Mouse (Mus musculus) left cerebral cortex, postnatal 4 days (tissue): ENCODE data around the gene Pigl. TPM values are rescaled to one million over a fixed set of nuclear protein-coding genes. Genes with fewer than 3 reads are reported as not detected.

Source experiments
- DNase-seq: peaks from one replicate; pipeline ENCODE4 v3.0.0-alpha.2; 2022
- intact Hi-C: fragments of 180-260 bp; cut with DNase I; formaldehyde crosslinking; loops from one replicate; pipeline ENCODE4 v1.15.1; 2025
- total RNA-seq, 2 experiments: library from RNA; stranded (reverse); gene quantifications; 2 replicates each; pipeline ENCODE4 v1.2.3; 2021

Pigl gene
- total RNA-seq, 2 experiments from 2014 or later: 5.4 to 6.8 TPM

- DNase-seq: no peak
- intact Hi-C loops: no loop called here
Measured at GRCm38 (mm10) chr11:62512529-62513080, 54.3 kb downstream of the Pigl start.

- intact Hi-C loops: no loop called here
- no peak for DNase-seq
Measured at GRCm38 (mm10) chr11:62513311-62513710, 55.1 kb downstream of the Pigl start.

GRCm38 (mm10) chr11:62518991-62519390 lies 60.7 kb downstream of the Pigl start:
- intact Hi-C loops: no loop called here
- no peak for DNase-seq

GRCm38 (mm10) chr11:62522283-62522682 lies 64.0 kb downstream of the Pigl start:
- DNase-seq: no peak
- intact Hi-C loops: no loop called here

- intact Hi-C loops: no loop called here
Measured at GRCm38 (mm10) chr11:62537089-62537488, 78.8 kb downstream of the Pigl start.

GRCm38 (mm10) chr11:62537590-62537989 lies 79.3 kb downstream of the Pigl start:
- intact Hi-C loops: no loop called here
- DNase-seq: peak; percentile 10

More at GRCm38 (mm10) chr11:62537089-62537488, 78.8 kb downstream of the Pigl start:
- no peak for DNase-seq

GRCm38 (mm10) chr11:62538321-62539088 lies 80.2 kb downstream of the Pigl start:
- intact Hi-C loops: no loop called here

GRCm38 (mm10) chr11:62539089-62539890 lies 81.0 kb downstream of the Pigl start, which contains the start of gene Cenpv:
Gene Cenpv (minus strand): TSS chr11:62539261.
- intact Hi-C loops: no loop called here
- peak; percentile 77 for DNase-seq

More at GRCm38 (mm10) chr11:62538321-62539088, 80.2 kb downstream of the Pigl start:
- peak; percentile 62 for DNase-seq

- no peak for DNase-seq
- intact Hi-C loops: no loop called here
Measured at GRCm38 (mm10) chr11:62540167-62540566, 81.9 kb downstream of the Pigl start.

GRCm38 (mm10) chr11:62540969-62541368 lies 82.7 kb downstream of the Pigl start:
- DNase-seq: no peak
- intact Hi-C loops: no loop called here

- DNase-seq: no peak
- intact Hi-C loops: no loop called here
Measured at GRCm38 (mm10) chr11:62541581-62541980, 83.3 kb downstream of the Pigl start.

- DNase-seq: no peak
- intact Hi-C loops: no loop called here
Measured at GRCm38 (mm10) chr11:62543991-62544390, 85.7 kb downstream of the Pigl start.

- intact Hi-C loops: no loop called here
- DNase-seq: peak; percentile 77
Measured at GRCm38 (mm10) chr11:62549782-62550181, 91.5 kb downstream of the Pigl start.

GRCm38 (mm10) chr11:62550227-62550685 lies 92.0 kb downstream of the Pigl start:
- intact Hi-C loops: no loop called here
- peak; percentile 28 for DNase-seq

GRCm38 (mm10) chr11:62550727-62551225 lies 92.5 kb downstream of the Pigl start, which contains the start of gene Ubb:
Gene Ubb (plus strand): TSS chr11:62551171.
- DNase-seq: peak; percentile 100
- intact Hi-C loops: no loop called here

- DNase-seq: peak; percentile 94
- intact Hi-C loops: no loop called here
Measured at GRCm38 (mm10) chr11:62551226-62552119, 93.2 kb downstream of the Pigl start.

GRCm38 (mm10) chr11:62553186-62553585 lies 94.9 kb downstream of the Pigl start:
- intact Hi-C loops: no loop called here
- DNase-seq: no peak

GRCm38 (mm10) chr11:62553633-62554032 lies 95.4 kb downstream of the Pigl start:
- intact Hi-C loops: no loop called here
- DNase-seq: no peak

GRCm38 (mm10) chr11:62554163-62554855 lies 96.0 kb downstream of the Pigl start:
- no peak for DNase-seq
- intact Hi-C loops: no loop called here
